Mouse (Mus musculus) megakaryocyte-erythroid progenitor cell, adult 5-6 weeks (primary cell): ENCODE data around the gene Efhc2. TPM values are rescaled to one million over a fixed set of nuclear protein-coding genes. Genes with fewer than 3 reads are reported as not detected.
A peak's percentile ranks its signal among the peaks of the same experiment; 100 is the strongest.

ENCODE experiments used
- ATAC-seq: replicated peaks from 2 replicates; pipeline ENCODE4 v1.8.0; 2016; ENCODE audit warnings: mild to moderate bottlenecking, inconsistent platforms; ENCODE audit not compliant: severe bottlenecking, poor library complexity, low FRiP score, low TSS enrichment
- total RNA-seq, 2 experiments: library from RNA; stranded (forward) in 1 of 2; stranded (reverse) in 1 of 2; fragments of 200-1000, 215-1000 nt in 1 of 2; fragments of >200 nt in 1 of 2; fragmentation: Nextera tagmentation in 1 of 2; gene quantifications; 2 replicates each; pipeline ENCODE4 v1.2.3; 2014 to 2017

Gene Efhc2
- total RNA-seq (2014; fragmentation: Nextera tagmentation) (not detected in 2 replicates), total RNA-seq (2017) (not detected in 2 replicates)

DNA sequence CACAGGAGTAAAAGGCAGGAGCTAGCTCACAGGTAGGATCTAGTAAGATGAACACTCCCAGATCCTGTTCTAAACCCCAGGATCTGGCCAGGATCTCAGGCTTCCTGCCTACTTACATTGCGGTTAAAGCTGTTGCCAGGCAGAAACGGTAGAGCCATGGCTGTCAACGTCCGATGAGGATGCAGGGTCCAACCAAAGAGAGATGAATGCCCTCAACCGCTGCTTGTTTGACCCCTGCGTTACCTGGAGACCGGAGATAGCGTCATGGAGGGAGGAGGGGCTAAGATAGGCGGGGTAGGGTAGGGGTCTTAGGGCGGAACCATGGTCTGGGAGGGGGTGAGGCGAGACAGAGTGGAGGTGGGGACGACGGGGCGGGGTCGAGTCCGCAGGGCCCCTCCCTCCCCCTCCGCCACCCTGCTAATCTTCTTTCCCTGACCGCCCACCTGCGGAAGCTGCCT, at the start of gene Efhc2:
Gene Efhc2, minus strand, starts transcription at position 243 of the 458 bp plus-strand sequence.
- ATAC-seq, result peak; percentile 34

DNA sequence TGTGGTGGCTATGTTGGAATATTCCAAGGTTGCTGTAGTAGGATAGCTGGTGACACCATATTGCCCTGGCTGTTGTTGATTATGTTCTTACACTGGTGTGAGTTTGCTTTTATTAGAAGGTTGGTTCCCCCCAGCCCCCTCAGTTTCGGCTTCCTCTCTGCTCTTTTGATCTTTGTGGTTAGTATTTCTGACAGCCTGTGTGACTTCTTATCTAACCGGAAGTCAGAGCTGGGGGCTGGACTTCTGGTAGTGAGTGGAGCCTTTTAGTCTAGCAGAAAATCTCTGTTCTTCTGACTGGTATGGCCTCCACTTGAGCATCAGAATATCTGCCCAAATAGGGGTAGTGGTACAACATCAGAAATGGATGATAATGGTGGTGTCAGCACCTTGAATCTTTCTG, 45.9 kb upstream of the Efhc2 start:
- no peak for ATAC-seq

DNA sequence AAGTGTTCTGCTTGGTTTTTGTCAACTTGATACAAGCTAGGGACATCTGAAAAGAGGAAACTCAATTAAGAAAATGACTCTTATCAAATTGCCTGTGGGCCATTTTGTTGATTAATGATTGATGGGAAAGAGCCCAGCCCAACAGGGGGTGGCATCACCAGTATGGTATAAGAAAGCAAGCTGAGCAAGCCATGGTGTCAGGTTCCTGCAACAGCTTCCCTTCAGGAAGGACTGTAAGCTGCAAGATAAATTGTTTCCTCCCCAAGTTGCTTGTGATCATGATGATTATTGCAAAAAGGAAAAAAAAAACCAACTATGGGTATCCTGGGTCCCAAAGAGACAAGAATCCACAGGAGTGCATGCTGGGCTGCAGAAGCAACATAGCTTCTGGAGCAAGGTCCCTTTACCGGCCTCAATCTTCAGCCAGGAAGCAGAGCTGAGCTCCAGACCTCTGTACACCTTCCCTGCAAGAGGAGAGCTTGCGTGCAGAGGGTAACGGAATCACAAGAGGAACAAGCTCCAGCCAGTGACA, 18.8 kb downstream of the Efhc2 start:
- no peak for ATAC-seq

DNA sequence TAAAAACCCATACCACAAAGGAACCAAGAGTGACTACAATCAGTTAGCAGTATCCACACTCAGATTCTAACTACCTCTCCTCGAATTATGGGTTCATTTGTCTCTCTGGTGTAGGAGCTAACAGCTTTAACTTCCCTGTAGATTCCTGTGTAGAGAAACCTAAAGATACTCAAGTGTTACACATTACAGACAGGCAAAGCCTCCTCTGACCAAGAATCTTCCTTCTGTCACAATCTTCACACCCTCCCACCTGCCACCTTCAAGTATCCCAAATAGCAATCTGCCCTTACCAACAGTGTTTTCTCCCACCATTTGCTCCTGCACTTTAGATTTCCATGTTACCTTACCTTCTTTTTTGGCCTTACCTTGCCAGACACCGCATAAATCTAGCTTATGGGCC, 35.3 kb downstream of the Efhc2 start:
- no peak for ATAC-seq

DNA sequence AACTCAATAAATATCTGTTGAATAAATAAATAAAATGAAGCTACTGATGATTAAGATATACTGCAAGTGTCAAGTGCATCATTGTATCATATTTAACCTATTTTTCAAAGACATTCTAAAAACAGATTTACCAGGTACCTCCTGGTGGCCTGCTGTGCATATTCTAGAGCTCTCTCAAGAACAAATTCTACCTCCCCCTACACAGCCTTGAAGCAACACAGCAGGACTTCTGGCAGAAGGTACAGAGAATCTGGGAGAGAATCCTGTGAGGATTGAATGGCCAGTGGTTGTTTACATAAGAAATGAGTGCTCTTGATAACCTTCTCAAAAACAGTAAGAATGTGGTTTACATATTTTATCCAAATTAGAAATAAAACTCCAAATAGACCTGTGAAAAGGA, 94.0 kb downstream of the Efhc2 start:
- no peak for ATAC-seq

DNA sequence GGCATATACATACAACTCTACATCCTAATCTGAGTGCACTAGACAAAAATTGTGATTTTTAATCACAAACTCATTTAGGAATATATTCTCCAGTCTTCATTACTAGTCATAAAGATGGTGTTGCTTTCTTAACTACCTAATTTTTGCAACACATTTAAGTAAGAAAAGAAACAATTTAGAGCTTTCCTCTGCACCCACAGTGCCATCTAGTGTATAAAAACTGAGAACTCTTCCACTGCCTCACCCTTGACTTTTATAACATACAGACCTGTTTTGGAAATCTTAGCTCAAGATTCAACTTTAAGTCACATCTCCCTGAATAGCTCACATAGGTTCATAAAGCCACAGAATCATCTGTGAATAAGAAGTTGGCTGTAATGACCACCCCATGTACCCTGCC, 101.7 kb downstream of the Efhc2 start:
- no peak for ATAC-seq

DNA sequence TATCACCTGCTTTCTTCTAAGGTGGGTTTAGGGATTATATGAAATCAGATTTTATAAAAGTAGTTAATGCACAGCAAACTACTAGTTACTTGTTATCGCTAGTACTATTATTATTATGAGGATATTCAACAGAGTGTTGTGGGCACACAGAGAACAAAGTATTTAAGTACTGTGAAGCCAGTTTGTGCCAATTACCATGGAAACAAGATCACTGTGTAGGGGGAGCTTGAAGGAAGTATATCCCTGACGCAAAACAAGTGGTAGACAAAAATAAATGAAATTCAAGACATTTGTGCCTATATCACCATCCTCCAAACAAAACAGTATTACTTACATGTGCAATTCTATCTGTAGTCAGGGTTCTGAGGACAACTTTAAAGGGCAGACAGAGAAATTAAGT, 105.7 kb downstream of the Efhc2 start:
- ATAC-seq, result no peak

DNA sequence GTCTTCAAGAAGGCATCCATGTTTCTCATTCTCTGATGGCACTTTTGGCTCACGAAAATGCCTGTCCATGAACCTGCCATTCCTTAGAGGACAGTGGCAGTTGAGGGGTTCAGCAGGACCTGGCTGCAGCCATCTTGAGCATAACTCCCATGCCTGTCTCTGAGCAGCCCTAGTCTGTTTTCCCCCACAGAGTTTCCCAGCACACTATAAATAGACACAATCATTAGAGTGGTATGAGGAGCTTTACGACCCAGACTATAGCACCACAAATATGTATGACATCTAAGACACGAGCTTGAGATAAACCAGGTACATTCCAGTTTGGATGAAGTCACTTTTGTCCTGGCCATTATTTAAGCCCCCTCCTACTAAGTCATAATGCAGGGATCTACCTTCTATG, 143.4 kb downstream of the Efhc2 start:
- ATAC-seq, result no peak

DNA sequence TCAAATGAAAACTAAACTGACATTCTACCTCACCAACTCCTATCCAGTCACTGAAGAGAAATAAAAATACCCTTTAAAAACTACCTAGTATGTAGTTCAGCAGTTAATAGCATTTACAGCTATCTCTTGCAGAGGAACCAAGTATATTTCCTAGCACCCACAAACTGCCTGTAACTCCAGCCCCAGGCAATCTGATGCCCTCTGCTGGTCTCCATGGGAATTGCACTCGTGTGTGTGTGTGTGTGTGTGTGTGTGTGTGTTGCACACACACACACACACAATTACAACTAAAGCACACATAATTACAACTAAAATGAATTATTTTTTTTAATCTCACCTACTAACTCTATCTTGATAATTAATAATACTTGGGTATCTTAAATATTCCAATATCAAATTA, 153.5 kb downstream of the Efhc2 start:
- ATAC-seq, result no peak
